Mouse (Mus musculus) kidney, embryonic 14.5 days (tissue): Measurements from ENCODE around the gene Snorc. TPM values are rescaled to one million over a fixed set of nuclear protein-coding genes. Genes with fewer than 3 reads are reported as not detected.

ENCODE experiments used
- ATAC-seq: fragments of 200-750 bp; cut with Nextera tagmentation; 2 replicates; pipeline ENCODE4 v1.8.0; 2017; ENCODE audit warnings: moderate number of reproducible peaks, mild to moderate bottlenecking, moderate TSS enrichment, moderate library complexity; ENCODE audit not compliant: low FRiP score, low TSS enrichment
- H3K27ac ChIP-seq: fragments of 300-500 bp; sonication (generic); 2 replicates; pipeline ENCODE4 v1.5.1; 2014; ENCODE audit warnings: low read depth, mild to moderate bottlenecking, low read length, moderate library complexity, mixed read lengths
- H3K27me3 ChIP-seq: fragments of 300-500 bp; sonication (generic); 2 replicates; pipeline ENCODE4 v1.6.1; 2014; ENCODE audit warnings: mild to moderate bottlenecking, low read length; ENCODE audit not compliant: control insufficient read depth, insufficient read depth
- H3K36me3 ChIP-seq: fragments of 300-500 bp; sonication (generic); 2 replicates; pipeline ENCODE4 v1.6.1; 2014; ENCODE audit warnings: low read length, mixed read lengths; ENCODE audit not compliant: control insufficient read depth, insufficient read depth
- H3K4me1 ChIP-seq: fragments of 300-500 bp; sonication (generic); 2 replicates; pipeline ENCODE4 v1.6.1; 2014; ENCODE audit warnings: low read length, mixed read lengths; ENCODE audit not compliant: control insufficient read depth, insufficient read depth
- H3K4me2 ChIP-seq: fragments of 300-500 bp; sonication (generic); replicated peaks from 2 replicates; pipeline ENCODE4 v1.6.1; 2014; ENCODE audit warnings: low read depth, mild to moderate bottlenecking, low read length
- H3K4me3 ChIP-seq: fragments of 300-500 bp; sonication (generic); 2 replicates; pipeline ENCODE4 v1.5.1; 2014; ENCODE audit warnings: mild to moderate bottlenecking, low read length
- H3K9ac ChIP-seq: fragments of 300-500 bp; sonication (generic); 2 replicates; pipeline ENCODE4 v1.6.1; 2014; ENCODE audit warnings: low read depth, mild to moderate bottlenecking, low read length, moderate library complexity
- H3K9me3 ChIP-seq: fragments of 300-500 bp; sonication (generic); 2 replicates; pipeline ENCODE4 v1.6.1; 2016; ENCODE audit warnings: low read length; ENCODE audit not compliant: control insufficient read depth
- WGBS: fragments of 180-500 bp; shearing (Covaris S2); extraction: QIAGEN DNeasy Blood & Tissue Kit; methylation state at CpG from one replicate; pipeline ENCODE4 v1.1.7; 2014; 5-methylcytosine and 5-hydroxymethylcytosine counted together
- polyA plus RNA-seq: library from polyadenylated mRNA; unstranded; fragments of >200 nt; fragmentation: Nextera tagmentation; extraction: Ambion mirVana; gene quantifications from 2 replicates; pipeline ENCODE4 v1.2.1, GENCODE M21; 2014

Gene Snorc
- polyA plus RNA-seq, 1 experiment from 2014 or later, result not detected

GRCm38 (mm10) chr1:87468321-87468720, 1.8 kb upstream of the Snorc start:
- Histone ChIP-seq H3K36me3 (no peaks in the 10 kb centered on the region), H3K27ac (no peak overlapping the region), H3K27me3 (no peaks in the 10 kb centered on the region), H3K4me3 (no peak overlapping the region), H3K9me3 (no peaks in the 10 kb centered on the region), H3K4me1 (no peaks in the 10 kb centered on the region), H3K4me2 (no peak overlapping the region), H3K9ac (no peak overlapping the region)
- WGBS, result 74% methylated on average over 6 of the region's 6 CpGs
- ATAC-seq, result no peak

- Histone ChIP-seq H3K4me3 (no peak overlapping the region), H3K4me1 (no peaks in the 10 kb centered on the region), H3K9ac (no peak overlapping the region), H3K36me3 (no peaks in the 10 kb centered on the region), H3K9me3 (no peaks in the 10 kb centered on the region), H3K27ac (no peak overlapping the region), H3K4me2 (no peak overlapping the region), H3K27me3 (peaks cover 16% of the 10 kb centered on the region)
- no peak for ATAC-seq
- 89% methylated on average over 7 of the region's 7 CpGs for WGBS
Measured at GRCm38 (mm10) chr1:87471914-87472313, 1.8 kb downstream of the Snorc start.

- Histone ChIP-seq H3K4me3 (no peak overlapping the region), H3K27ac (no peak overlapping the region), H3K9ac (no peak overlapping the region), H3K36me3 (no peaks in the 10 kb centered on the region), H3K4me1 (no peaks in the 10 kb centered on the region), H3K9me3 (no peaks in the 10 kb centered on the region), H3K27me3 (peaks cover 16% of the 10 kb centered on the region), H3K4me2 (no peak overlapping the region)
- WGBS, result 85% methylated on average over 7 of the region's 7 CpGs
- ATAC-seq, result no peak
Measured at GRCm38 (mm10) chr1:87472576-87472975, 2.5 kb downstream of the Snorc start.

GRCm38 (mm10) chr1:87475076-87475895, 5.2 kb downstream of the Snorc start:
- peak overlapping the region; percentile 59 for H3K4me2 ChIP-seq
- ATAC-seq, result peak; percentile 47
- H3K9me3 ChIP-seq, result no peaks in the 10 kb centered on the region
- H3K9ac ChIP-seq, result peak overlapping the region; percentile 37
- H3K4me1 ChIP-seq, result no peaks in the 10 kb centered on the region
- 2% methylated on average over 41 of the region's 42 CpGs for WGBS
- H3K36me3 ChIP-seq, result no peaks in the 10 kb centered on the region
- no peak overlapping the region for H3K27ac ChIP-seq
- peak overlapping the region; percentile 34 for H3K4me3 ChIP-seq
- peaks cover 16% of the 10 kb centered on the region for H3K27me3 ChIP-seq

- Histone ChIP-seq H3K36me3 (no peaks in the 10 kb centered on the region), H3K27ac (no peak overlapping the region), H3K4me2 (no peak overlapping the region), H3K4me1 (no peaks in the 10 kb centered on the region), H3K27me3 (no peaks in the 10 kb centered on the region), H3K4me3 (no peak overlapping the region), H3K9ac (no peak overlapping the region), H3K9me3 (no peaks in the 10 kb centered on the region)
- ATAC-seq, result no peak
- WGBS, result 91% methylated on average over 4 of the region's 4 CpGs
Measured at GRCm38 (mm10) chr1:87482546-87482945, 12.5 kb downstream of the Snorc start.

- no peak overlapping the region for H3K4me3 ChIP-seq
- 57% methylated on average over 6 of the region's 6 CpGs for WGBS
- H3K27me3 ChIP-seq, result no peaks in the 10 kb centered on the region
- no peak overlapping the region for H3K4me2 ChIP-seq
- no peak overlapping the region for H3K27ac ChIP-seq
- no peaks in the 10 kb centered on the region for H3K36me3 ChIP-seq
- no peak for ATAC-seq
- H3K9ac ChIP-seq, result no peak overlapping the region
- H3K9me3 ChIP-seq, result no peaks in the 10 kb centered on the region
- no peaks in the 10 kb centered on the region for H3K4me1 ChIP-seq
Measured at GRCm38 (mm10) chr1:87486386-87486785, 16.3 kb downstream of the Snorc start.

GRCm38 (mm10) chr1:87492285-87492684, 22.2 kb downstream of the Snorc start:
- H3K9ac ChIP-seq, result no peak overlapping the region
- H3K27me3 ChIP-seq, result no peaks in the 10 kb centered on the region
- no peak overlapping the region for H3K27ac ChIP-seq
- H3K9me3 ChIP-seq, result no peaks in the 10 kb centered on the region
- H3K36me3 ChIP-seq, result no peaks in the 10 kb centered on the region
- no peak overlapping the region for H3K4me3 ChIP-seq
- no peak for ATAC-seq
- H3K4me2 ChIP-seq, result no peak overlapping the region
- no peaks in the 10 kb centered on the region for H3K4me1 ChIP-seq
- 86% methylated on average over 3 of the region's 3 CpGs for WGBS

GRCm38 (mm10) chr1:87493542-87493941, 23.5 kb downstream of the Snorc start:
- Histone ChIP-seq H3K9me3 (no peaks in the 10 kb centered on the region), H3K27me3 (no peaks in the 10 kb centered on the region), H3K4me3 (no peak overlapping the region), H3K36me3 (no peaks in the 10 kb centered on the region), H3K9ac (no peak overlapping the region), H3K4me2 (no peak overlapping the region), H3K4me1 (no peaks in the 10 kb centered on the region), H3K27ac (no peak overlapping the region)
- ATAC-seq, result no peak
- WGBS, result 88% methylated on average over 4 of the region's 4 CpGs

GRCm38 (mm10) chr1:87505524-87505923, 35.5 kb downstream of the Snorc start:
- Histone ChIP-seq H3K4me1 (peaks cover 10% of the 10 kb centered on the region), H3K4me2 (no peak overlapping the region), H3K27ac (no peak overlapping the region), H3K9me3 (no peaks in the 10 kb centered on the region), H3K27me3 (peaks cover 35% of the 10 kb centered on the region), H3K9ac (no peak overlapping the region), H3K36me3 (no peaks in the 10 kb centered on the region), H3K4me3 (no peak overlapping the region)
- WGBS, result 88% methylated on average over 4 of the region's 4 CpGs
- no peak for ATAC-seq
